Mouse (Mus musculus) frontal cortex, postnatal 14 days (tissue): Measurements from ENCODE around the gene Nme7.

Experiments used
- DNase-seq, 2 experiments: peaks; one replicate each; pipeline ENCODE4 v3.0.0; 2022; ENCODE audit warnings: low spot score in 2 of 2

Gene Nme7

DNA sequence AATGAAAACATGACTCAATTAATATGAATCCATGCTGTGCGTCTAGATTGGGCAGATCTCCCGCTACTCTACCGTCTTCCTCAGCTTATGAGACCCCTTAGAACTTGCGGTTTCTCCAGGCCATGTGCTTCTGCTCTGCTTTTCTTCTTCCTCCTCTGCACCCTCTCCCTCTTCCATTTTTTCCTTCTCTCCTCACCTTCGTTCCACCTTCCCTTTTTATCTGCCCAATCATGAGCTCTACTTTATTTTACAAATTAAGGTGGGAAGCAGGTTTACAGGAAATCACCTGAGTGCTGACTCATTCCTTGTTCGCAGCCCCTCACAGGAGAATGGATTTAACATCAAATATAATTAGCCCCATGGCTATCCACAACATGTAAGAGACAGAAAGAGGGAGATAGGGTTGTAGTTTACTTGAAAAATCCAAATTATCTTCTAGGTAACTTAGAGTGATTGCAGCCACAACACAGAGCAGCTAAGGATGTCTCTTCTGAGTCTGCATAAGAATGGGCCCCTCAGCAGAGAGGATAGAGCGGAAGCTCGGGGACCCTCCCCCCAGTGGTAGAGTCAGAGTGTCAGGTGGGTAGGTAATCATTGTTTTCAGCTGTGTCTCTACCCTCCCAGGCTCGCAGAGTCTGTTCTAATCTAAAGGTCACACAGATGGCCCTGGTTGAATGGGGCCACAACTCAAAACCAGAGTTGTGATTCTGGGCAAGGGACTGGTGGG, 73.0 kb downstream of the Nme7 start:
- DNase-seq = no peak

- no peak for DNase-seq
Measured at GRCm38 (mm10) chr1:164383621-164384020, 79.7 kb downstream of the Nme7 start.

DNA sequence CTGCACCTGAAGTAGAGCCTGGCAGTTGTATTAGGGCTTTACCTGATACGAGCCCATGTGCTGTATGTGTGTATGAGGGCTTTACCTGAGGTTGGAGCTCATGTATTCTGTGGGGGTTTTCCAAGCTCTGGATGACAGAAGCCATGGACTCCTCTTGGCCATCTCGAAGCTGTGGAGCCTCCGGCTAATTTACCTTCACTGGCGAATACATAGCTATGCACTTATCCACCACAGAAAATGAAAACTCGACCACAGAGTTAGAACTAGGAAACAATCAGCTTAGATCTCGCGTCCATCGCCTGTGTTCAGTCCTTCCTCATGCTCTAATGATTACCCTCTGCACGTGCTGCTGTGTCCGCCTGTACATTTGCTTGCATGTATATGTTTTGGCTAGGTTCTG, 80.4 kb downstream of the Nme7 start:
- no peak for DNase-seq

- no peak for DNase-seq
Measured at GRCm38 (mm10) chr1:164384972-164385371, 81.1 kb downstream of the Nme7 start.

DNA sequence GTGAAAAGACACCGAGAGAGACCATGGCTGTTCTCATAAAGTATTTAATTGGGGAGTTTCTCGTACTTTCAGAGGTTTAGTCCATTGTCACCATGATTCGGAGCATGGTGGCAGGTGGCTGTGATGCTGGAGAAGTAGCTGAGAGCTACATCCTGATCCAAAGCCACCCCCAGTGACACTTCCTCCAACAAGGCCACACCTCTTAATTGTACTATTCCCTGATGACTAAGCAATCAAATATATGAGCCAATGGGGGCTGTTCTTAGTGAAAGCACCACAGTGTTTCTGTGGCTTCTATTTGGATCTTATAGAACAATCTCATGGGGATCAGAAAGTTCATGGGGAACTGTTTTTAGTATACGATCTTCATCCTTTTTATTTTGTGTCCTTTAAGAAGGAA, 85.8 kb downstream of the Nme7 start:
- DNase-seq = no peak

DNA sequence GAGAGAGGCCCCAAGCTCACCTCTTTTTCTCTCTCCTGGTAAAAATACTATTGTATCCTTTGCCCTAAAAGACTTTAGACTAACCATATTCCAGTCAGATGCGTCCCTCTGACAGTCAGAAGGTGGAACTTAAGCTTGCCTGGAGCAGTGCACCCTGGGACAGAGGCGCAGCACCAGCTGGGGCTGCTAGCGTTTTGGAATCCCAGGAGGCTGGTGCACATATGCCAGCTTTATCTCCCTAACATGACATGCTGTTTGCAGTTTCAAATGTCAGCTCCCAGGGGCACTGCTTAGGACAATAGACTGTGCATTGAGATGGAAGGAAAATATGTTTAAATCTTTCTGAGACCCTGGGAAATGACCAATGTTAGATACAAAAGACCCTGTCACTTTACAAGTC, 88.3 kb downstream of the Nme7 start:
- DNase-seq = no peak

DNA sequence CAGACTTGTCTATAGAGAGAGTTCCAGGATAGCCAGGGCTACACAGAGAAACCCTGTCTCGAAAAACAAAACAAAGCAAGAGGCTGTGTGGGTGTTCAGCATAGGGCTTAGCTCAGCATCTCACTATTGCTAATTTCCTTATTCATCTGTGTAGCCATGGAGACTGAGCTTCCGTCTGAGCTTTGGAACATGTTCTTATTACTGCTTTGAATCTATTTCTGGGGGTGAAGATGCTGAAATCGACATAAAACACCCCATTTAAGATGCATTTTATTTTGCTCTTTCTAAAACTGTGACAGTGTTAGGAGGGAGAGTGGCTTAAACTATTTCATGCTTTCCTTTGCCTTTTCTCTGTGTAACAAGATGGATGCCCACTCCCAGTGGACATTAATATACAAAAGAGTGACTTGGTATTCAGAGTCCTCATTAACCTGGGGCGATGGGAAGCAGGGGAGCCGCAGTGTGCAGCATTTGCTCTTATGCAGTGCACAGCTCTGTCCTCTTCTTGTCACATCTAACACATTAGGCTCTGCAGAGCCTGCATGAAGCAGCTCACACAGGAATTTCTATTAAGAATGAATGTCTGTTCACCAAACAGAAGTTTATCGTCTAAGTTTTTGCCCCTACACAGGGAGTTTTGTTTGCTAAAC, 91.3 kb downstream of the Nme7 start:
- DNase-seq = no peak

DNA sequence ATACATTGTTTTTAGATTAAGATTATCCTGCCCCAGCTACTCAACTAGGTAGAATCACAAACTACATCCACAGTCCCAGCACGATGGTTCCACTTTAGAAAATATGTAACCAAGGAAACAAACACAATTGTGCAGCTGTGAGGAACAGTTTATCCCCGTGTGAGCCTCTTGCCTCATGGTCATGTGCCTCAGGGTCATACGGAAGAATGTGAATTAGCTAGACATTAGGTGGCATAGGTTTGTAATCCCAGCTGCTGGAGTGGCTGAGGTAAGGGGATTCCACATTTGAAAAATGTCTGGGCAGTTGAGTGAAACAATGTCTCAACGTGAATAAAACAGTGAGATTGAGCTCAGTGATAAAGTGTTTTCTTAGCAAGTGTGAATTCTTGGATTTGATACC, 93.8 kb downstream of the Nme7 start:
- no peak for DNase-seq

- no peak for DNase-seq
Measured at GRCm38 (mm10) chr1:164399578-164399977, 95.7 kb downstream of the Nme7 start.

- DNase-seq = no peak
Measured at GRCm38 (mm10) chr1:164405385-164405802, 101.5 kb downstream of the Nme7 start.

GRCm38 (mm10) chr1:164406506-164406905, 102.6 kb downstream of the Nme7 start:
- DNase-seq = no peak

DNA sequence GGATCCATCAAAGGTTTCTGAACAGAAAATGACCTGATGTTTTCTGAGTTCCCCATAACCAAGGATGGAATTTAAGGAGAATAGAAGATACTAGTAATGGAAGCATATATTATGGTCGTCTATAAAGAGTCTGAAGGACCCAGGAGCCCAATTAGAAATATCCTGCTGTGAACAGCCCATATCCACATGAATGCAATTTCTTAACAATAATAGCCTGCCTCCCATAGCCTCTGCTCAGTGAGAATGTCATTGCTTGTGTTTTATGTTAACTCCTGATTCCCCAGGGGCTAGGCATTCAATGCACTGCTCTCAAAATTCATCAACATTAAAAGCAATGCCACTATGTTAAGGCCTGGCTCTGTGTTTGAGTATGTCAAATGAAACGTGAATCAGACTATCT, 104.7 kb downstream of the Nme7 start:
- no peak for DNase-seq

- no peak for DNase-seq
Measured at GRCm38 (mm10) chr1:164411306-164411705, 107.4 kb downstream of the Nme7 start.

- no peak for DNase-seq
Measured at GRCm38 (mm10) chr1:164412906-164413305, 109.0 kb downstream of the Nme7 start.

DNA sequence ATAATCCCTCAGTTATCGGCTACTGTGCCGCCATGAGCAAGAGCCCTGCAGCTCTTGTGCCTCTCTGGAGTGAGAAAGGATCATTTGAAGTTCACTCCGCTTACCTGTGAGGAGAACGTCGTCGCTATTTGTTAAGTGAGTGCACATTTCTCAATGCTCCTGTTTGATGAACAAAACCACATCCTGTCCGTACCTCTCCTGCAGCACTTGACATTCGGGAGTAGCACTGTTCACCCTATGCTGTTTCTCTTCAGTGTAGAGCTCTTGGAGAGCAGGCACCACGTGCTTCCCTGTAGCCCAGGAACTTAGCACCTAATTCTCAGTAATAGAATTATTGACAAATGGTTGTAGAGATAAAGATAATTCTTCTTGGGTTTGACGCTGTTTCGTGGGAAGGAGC, 109.7 kb downstream of the Nme7 start:
- no peak for DNase-seq

DNA sequence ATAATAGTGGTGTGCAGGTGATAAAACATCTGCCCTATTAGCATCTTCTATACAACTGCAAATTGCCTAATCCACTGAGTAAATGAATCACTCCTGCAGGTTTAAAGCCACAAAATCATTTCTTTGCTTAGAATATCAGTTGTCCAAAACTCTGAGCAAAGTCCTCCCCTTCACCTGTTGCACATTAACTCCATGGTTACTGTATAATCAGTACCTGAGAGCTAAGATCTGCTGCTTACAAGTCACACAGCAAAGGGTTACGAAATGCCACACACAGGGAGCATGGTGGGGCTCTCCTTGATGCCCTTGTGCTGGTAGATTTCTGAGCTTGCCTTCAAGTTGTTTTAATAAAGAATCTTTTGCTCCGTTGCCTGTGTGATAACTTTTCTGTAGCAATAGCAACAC, 111.4 kb downstream of the Nme7 start:
- DNase-seq = no peak

GRCm38 (mm10) chr1:164416692-164417394, 112.9 kb downstream of the Nme7 start:
- no peak for DNase-seq

DNA sequence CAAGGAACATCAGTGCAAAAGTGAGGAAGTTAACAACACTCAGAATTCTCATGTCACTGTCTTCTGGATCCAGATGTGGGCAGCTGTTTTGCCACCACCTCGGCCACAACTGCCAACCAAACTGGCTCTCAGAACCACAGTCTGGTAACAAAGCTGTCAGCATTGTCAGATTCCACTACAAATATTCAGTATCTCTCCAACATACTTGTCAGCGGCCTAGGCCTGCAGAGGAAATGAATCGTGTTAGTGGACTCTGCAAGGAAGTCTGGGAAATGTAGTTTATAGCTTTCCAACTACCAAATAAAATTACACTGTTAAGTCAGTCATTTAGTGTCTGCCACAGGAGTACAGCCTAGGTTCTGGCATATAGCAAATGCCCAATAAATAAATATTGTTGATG, 113.7 kb downstream of the Nme7 start:
- DNase-seq = no peak

- DNase-seq = no peak
Measured at GRCm38 (mm10) chr1:164418320-164418719, 114.4 kb downstream of the Nme7 start.

DNA sequence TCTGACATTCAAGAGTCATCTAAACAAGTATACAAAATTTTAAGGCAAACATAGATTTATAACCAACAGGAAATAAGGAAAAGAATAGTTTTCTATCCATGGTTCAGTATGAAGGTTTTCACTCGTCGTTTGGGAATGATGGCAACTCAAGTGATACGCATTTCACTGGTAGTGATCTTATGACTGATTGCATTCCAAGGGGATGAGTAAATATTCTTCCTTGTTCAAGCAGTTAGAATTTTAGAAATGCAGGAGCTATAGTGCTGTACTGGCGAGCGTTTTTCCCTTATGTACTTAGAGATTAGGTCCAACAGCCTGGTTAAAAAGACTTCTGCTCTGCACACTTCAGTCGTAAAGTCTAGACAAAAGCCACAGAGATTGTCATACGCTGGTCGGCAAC, 115.5 kb downstream of the Nme7 start:
- DNase-seq = no peak

GRCm38 (mm10) chr1:164420623-164421354, 116.9 kb downstream of the Nme7 start:
- DNase-seq = no peak

DNA sequence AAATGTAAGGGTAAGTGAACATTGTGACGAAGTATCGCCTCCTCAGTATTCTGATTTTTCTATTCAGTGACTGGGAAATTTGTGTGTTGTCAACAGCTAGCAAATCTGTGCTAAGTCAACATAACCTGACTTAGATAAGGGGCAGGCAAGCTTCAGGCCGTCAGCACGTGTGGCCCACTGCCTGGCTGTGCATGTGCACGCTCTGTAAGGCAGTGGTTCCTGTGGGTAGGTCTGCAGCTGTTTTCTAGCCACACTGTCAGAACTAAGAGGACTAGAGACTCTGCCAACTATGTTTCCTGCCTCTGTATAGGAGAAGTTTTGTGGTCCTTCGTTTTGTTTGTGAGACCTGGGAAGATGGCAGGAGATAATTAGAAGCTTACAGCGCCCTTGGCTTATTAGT, 122.3 kb downstream of the Nme7 start:
- DNase-seq = no peak
